Mouse (Mus musculus): ENCODE measurements at regions not wholly inside any gene's neighbourhood (a gene's known extent, or its start where the extent isn't known, plus 50 kb on each side); places are given as distances from the start of the nearest gene placed in this dataset.

- Histone ChIP-seq H3K27ac (replicated peaks) (no peak overlapping the region), H3K36me3 (replicated peaks) (no peaks in the 10 kb centered on the region), H3K4me1 (no peaks in the 10 kb centered on the region), H3K9me3 (no peaks in the 10 kb centered on the region), H3K27me3 (replicated peaks; ENCODE audit: low read depth, poor library complexity, severe bottlenecking) (no peaks in the 10 kb centered on the region), H3K4me3 (no peak overlapping the region)
- DNase-seq (ENCODE audit: low spot score) = no peak
- WGBS = 92% methylated on average over 4 of the region's 4 CpGs
Observed at GRCm38 (mm10) chr12:97529556-97529955, 729.7 kb downstream of the Galc start.

DNA sequence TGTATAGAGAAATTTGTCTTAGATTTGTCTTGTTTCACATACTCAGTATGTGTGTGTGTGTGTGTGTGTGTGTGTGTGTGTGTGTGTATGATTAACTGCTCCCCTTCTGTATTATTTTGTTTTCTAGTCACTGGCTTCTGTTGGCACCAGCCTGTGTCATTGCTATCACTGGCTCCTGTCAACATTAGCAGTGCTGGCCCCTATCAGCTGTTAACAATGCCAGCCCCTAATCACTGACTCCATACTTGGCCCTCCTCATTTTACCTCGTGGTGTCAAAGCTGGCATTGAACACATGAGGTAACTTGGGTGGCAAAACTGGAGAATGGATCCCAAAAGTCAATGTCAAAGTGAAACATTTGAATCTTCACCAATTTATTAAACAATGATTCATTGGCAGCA is 733.3 kb downstream of the Galc start:
- no peaks in the 10 kb centered on the region for H3K36me3 ChIP-seq (replicated peaks)
- H3K27me3 ChIP-seq (replicated peaks; ENCODE audit: low read depth, poor library complexity, severe bottlenecking) = no peaks in the 10 kb centered on the region
- no peak overlapping the region for H3K27ac ChIP-seq (replicated peaks)
- H3K9me3 ChIP-seq = no peaks in the 10 kb centered on the region
- H3K4me3 ChIP-seq = no peak overlapping the region
- no peak for DNase-seq (ENCODE audit: low spot score)
- H3K4me1 ChIP-seq = no peaks in the 10 kb centered on the region
- 55% methylated on average over 1 of the region's 1 CpGs for WGBS

GRCm38 (mm10) chr12:97519834-97520489 is 739.3 kb downstream of the Galc start:
- H3K36me3 ChIP-seq (replicated peaks) = no peaks in the 10 kb centered on the region
- 91% methylated on average over 4 of the region's 4 CpGs for WGBS
- no peak overlapping the region for H3K27ac ChIP-seq (replicated peaks)
- no peaks in the 10 kb centered on the region for H3K4me1 ChIP-seq
- H3K4me3 ChIP-seq = no peak overlapping the region
- H3K9me3 ChIP-seq = no peaks in the 10 kb centered on the region
- H3K27me3 ChIP-seq (replicated peaks; ENCODE audit: low read depth, poor library complexity, severe bottlenecking) = no peaks in the 10 kb centered on the region
- no peak for DNase-seq (ENCODE audit: low spot score)

DNA sequence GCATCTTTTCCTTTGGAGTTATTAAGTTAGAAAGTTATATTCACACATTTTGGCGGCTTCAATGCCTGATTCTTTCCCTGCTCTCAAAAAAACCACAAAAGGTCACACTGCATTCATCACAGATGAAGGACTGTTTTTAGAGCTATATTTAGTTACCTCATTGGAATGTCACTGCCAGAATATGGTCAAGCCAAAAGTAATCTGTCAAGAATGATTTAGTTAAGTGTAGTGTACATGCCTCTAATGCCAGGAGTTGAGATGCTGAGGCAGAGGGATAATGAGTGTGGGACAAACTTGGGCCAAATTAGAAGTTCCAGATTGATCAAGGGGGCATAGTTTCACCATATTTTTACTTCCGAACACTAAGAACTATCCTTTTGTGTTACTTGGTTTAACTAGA is 741.7 kb downstream of the Galc start:
- 78% methylated on average over 2 of the region's 2 CpGs for WGBS
- Histone ChIP-seq H3K4me1 (no peaks in the 10 kb centered on the region), H3K27me3 (replicated peaks; ENCODE audit: low read depth, poor library complexity, severe bottlenecking) (no peaks in the 10 kb centered on the region), H3K27ac (replicated peaks) (no peak overlapping the region), H3K36me3 (replicated peaks) (no peaks in the 10 kb centered on the region), H3K4me3 (no peak overlapping the region), H3K9me3 (no peaks in the 10 kb centered on the region)
- DNase-seq (ENCODE audit: low spot score) = no peak

DNA sequence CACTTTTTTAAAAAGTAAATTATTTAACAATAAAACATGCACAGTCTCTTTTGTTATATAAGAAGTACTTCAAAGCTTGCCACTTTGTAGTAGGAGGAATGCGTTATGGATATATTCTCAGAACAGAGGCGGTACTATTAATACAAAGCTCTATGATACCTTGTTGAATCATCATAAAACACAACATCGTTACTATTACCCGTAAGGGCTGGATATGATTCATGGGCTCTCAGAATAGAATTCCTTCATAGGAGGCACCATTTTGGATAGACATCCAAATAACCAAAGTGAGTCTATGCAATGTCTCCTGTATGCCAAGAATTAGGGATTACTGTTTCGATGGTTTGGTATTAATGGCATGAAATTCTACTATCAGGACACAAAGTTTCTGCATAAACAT is 743.5 kb downstream of the Galc start:
- no peak for DNase-seq (ENCODE audit: low spot score)
- no peaks in the 10 kb centered on the region for H3K9me3 ChIP-seq
- H3K36me3 ChIP-seq (replicated peaks) = no peaks in the 10 kb centered on the region
- no peak overlapping the region for H3K4me3 ChIP-seq
- H3K27me3 ChIP-seq (replicated peaks; ENCODE audit: low read depth, poor library complexity, severe bottlenecking) = no peaks in the 10 kb centered on the region
- WGBS = 95% methylated on average over 5 of the region's 5 CpGs
- no peaks in the 10 kb centered on the region for H3K4me1 ChIP-seq
- H3K27ac ChIP-seq (replicated peaks) = no peak overlapping the region

GRCm38 (mm10) chr12:97511866-97512265 is 747.4 kb downstream of the Galc start:
- Histone ChIP-seq H3K27me3 (replicated peaks; ENCODE audit: low read depth, poor library complexity, severe bottlenecking) (no peaks in the 10 kb centered on the region), H3K36me3 (replicated peaks) (no peaks in the 10 kb centered on the region), H3K4me1 (no peaks in the 10 kb centered on the region), H3K4me3 (no peak overlapping the region), H3K9me3 (no peaks in the 10 kb centered on the region), H3K27ac (replicated peaks) (no peak overlapping the region)
- WGBS = 82% methylated on average over 9 of the region's 9 CpGs
- DNase-seq (ENCODE audit: low spot score) = no peak

- H3K27ac ChIP-seq (replicated peaks) = no peak overlapping the region
- H3K4me1 ChIP-seq = no peaks in the 10 kb centered on the region
- no peaks in the 10 kb centered on the region for H3K36me3 ChIP-seq (replicated peaks)
- DNase-seq (ENCODE audit: low spot score) = no peak
- 80% methylated on average over 2 of the region's 2 CpGs for WGBS
- no peaks in the 10 kb centered on the region for H3K27me3 ChIP-seq (replicated peaks; ENCODE audit: low read depth, poor library complexity, severe bottlenecking)
- H3K9me3 ChIP-seq = no peaks in the 10 kb centered on the region
- H3K4me3 ChIP-seq = no peak overlapping the region
Observed at GRCm38 (mm10) chr12:97501441-97501840, 757.8 kb downstream of the Galc start.

DNA sequence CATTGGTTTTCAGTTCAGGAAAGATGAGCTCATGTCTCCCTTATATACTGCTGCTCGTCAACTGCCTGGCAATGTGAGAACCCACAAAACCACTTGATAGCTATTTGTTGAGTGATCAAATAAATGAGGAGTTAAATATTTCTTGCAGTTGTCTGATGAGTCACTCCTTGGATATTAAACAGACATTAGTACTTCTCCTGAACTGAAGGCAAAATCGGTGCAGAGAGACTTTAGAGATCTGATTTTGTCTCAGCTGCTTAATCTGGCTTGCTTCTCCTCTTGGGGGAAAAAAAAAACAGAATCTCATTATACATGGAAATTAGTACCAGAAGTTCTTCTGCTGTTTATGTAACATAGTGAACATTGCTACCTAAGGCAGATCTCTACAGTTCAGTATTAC is 775.7 kb downstream of the Galc start:
- Histone ChIP-seq H3K27me3 (replicated peaks; ENCODE audit: low read depth, poor library complexity, severe bottlenecking) (no peaks in the 10 kb centered on the region), H3K4me3 (no peak overlapping the region), H3K9me3 (no peaks in the 10 kb centered on the region), H3K27ac (replicated peaks) (no peak overlapping the region), H3K36me3 (replicated peaks) (no peaks in the 10 kb centered on the region), H3K4me1 (no peaks in the 10 kb centered on the region)
- WGBS = 63% methylated on average over 2 of the region's 2 CpGs
- DNase-seq (ENCODE audit: low spot score) = no peak

- WGBS = 64% methylated on average over 11 of the region's 11 CpGs
- H3K4me1 ChIP-seq = no peaks in the 10 kb centered on the region
- no peaks in the 10 kb centered on the region for H3K9me3 ChIP-seq
- H3K36me3 ChIP-seq (replicated peaks) = no peaks in the 10 kb centered on the region
- H3K4me3 ChIP-seq = no peak overlapping the region
- H3K27ac ChIP-seq (replicated peaks) = no peak overlapping the region
- no peak for DNase-seq (ENCODE audit: low spot score)
- no peaks in the 10 kb centered on the region for H3K27me3 ChIP-seq (replicated peaks; ENCODE audit: low read depth, poor library complexity, severe bottlenecking)
Observed at GRCm38 (mm10) chr12:97476466-97477250, 782.6 kb downstream of the Galc start.

DNA sequence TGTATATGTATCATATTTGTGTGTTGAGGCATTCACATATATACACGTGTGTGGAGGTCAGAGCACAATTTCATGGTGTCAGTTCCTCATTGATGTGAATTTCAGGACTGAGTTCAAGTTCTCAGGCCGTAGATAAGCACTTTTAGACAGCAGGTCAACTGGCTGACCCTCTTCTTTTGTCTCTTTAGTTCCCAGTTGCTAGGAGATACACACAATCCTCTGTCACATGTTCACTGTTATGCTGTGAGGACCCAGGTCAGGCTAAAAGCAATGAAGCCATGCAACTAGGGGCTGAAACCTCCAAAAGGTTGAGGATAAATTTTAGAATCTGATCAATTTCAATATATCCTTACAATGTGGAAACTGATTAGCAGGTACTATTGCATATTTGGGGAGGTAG is 783.5 kb downstream of the Galc start:
- Histone ChIP-seq H3K27ac (replicated peaks) (no peak overlapping the region), H3K27me3 (replicated peaks; ENCODE audit: low read depth, poor library complexity, severe bottlenecking) (no peaks in the 10 kb centered on the region), H3K36me3 (replicated peaks) (no peaks in the 10 kb centered on the region), H3K4me1 (no peaks in the 10 kb centered on the region), H3K4me3 (no peak overlapping the region), H3K9me3 (no peaks in the 10 kb centered on the region)
- no peak for DNase-seq (ENCODE audit: low spot score)
- WGBS = 63% methylated on average over 2 of the region's 2 CpGs

DNA sequence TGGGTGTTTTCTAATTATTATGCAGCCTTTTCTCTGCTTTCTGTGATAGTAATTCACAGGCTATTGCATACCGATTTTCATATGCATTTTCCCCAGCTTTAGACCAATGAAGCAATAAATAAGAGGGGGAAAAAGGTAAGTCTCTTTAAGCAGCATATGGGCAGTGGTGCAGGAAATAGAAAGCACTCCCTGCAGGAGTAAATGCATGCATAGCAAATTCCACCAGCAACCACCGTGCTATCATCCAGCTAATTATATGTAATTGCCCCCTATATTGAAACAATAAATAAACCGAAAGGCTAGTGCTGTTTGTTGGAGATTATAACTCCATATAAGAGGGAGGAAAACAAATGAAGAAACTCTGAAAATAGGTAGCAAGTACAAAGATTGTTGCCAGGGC is 790.1 kb downstream of the Galc start:
- no peaks in the 10 kb centered on the region for H3K36me3 ChIP-seq (replicated peaks)
- H3K27me3 ChIP-seq (replicated peaks; ENCODE audit: low read depth, poor library complexity, severe bottlenecking) = no peaks in the 10 kb centered on the region
- no peaks in the 10 kb centered on the region for H3K9me3 ChIP-seq
- DNase-seq (ENCODE audit: low spot score) = no peak
- WGBS = 68% methylated on average over 3 of the region's 3 CpGs
- H3K4me1 ChIP-seq = no peaks in the 10 kb centered on the region
- H3K27ac ChIP-seq (replicated peaks) = no peak overlapping the region
- no peak overlapping the region for H3K4me3 ChIP-seq

- WGBS = 75% methylated on average over 3 of the region's 3 CpGs
- DNase-seq (ENCODE audit: low spot score) = no peak
- Histone ChIP-seq H3K27me3 (replicated peaks; ENCODE audit: low read depth, poor library complexity, severe bottlenecking) (no peaks in the 10 kb centered on the region), H3K36me3 (replicated peaks) (no peaks in the 10 kb centered on the region), H3K27ac (replicated peaks) (no peak overlapping the region), H3K4me3 (no peak overlapping the region), H3K9me3 (no peaks in the 10 kb centered on the region), H3K4me1 (no peaks in the 10 kb centered on the region)
Observed at GRCm38 (mm10) chr12:97436141-97436540, 823.1 kb downstream of the Galc start.

DNA sequence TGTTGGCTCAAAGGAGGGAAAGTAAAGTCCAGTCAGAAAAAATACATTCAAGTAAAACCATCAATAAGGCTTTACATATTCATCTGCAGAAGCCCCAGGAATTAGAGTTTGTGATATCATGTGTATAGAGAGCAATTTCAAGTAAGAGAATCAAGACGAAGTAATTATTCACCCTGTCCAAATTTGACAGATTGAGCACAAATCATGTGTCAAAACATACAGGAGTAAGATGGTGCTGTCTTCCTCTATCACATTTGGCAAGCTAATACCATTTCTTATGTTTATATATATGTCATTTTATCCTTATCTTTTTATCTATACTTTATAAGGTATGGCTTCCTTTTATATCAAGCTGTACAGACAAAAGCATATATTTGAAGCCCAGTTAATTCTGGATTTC is 825.2 kb downstream of the Galc start:
- Histone ChIP-seq H3K36me3 (replicated peaks) (no peaks in the 10 kb centered on the region), H3K9me3 (no peaks in the 10 kb centered on the region), H3K4me3 (no peak overlapping the region), H3K27me3 (replicated peaks; ENCODE audit: low read depth, poor library complexity, severe bottlenecking) (no peaks in the 10 kb centered on the region), H3K4me1 (no peaks in the 10 kb centered on the region), H3K27ac (replicated peaks) (no peak overlapping the region)
- 81% methylated on average over 1 of the region's 1 CpGs for WGBS
- no peak for DNase-seq (ENCODE audit: low spot score)
